Mouse (Mus musculus) heart, adult 2 months (tissue): ENCODE data around the gene Usp7. TPM values are rescaled to one million over a fixed set of nuclear protein-coding genes. Genes with fewer than 3 reads are reported as not detected.
A peak's percentile ranks its signal among the peaks of the same experiment; 100 is the strongest.

Experiments used
- DNase-seq, 2 experiments: peaks; one replicate each; pipeline ENCODE4 v3.0.0; 2021
- H3K27ac ChIP-seq: fragments of 200-600 bp; 2 replicates; pipeline ENCODE4 v1.8.1; 2022
- H3K27me3 ChIP-seq: fragments of 200-500 bp; 2 replicates; pipeline ENCODE4 v1.6.1; 2012; ENCODE audit warnings: mild to moderate bottlenecking, low read length, inconsistent platforms, mixed read lengths; ENCODE audit not compliant: control insufficient read depth, insufficient read depth
- H3K36me3 ChIP-seq: fragments of 200-500 bp; 2 replicates; pipeline ENCODE4 v1.6.1; 2012; ENCODE audit warnings: low read length, inconsistent platforms; ENCODE audit not compliant: control insufficient read depth, insufficient read depth
- H3K4me1 ChIP-seq: fragments of 200-500 bp; 2 replicates; pipeline ENCODE4 v1.6.1; 2011; ENCODE audit warnings: low read length; ENCODE audit not compliant: control insufficient read depth, insufficient read depth
- H3K4me3 ChIP-seq: fragments of 200-600 bp; 2 replicates; pipeline ENCODE4 v1.8.1; 2022
- H3K79me2 ChIP-seq: fragments of 200-500 bp; replicated peaks from 2 replicates; pipeline ENCODE4 v1.6.1; 2012; ENCODE audit warnings: mild to moderate bottlenecking, inconsistent platforms, low read length, moderate library complexity, mixed read lengths; ENCODE audit not compliant: control insufficient read depth, insufficient read depth
- H3K9ac ChIP-seq: fragments of 200-500 bp; 2 replicates; pipeline ENCODE4 v1.6.1; 2012; ENCODE audit warnings: low read depth, mild to moderate bottlenecking, control low read depth, inconsistent platforms, low read length, mixed read lengths
- CTCF ChIP-seq: fragments of 200-600 bp; IDR thresholded peaks from 2 replicates; pipeline ENCODE4 v1.8.1; 2022; ENCODE audit warnings: antibody characterized with exemption, mild to moderate bottlenecking, moderate library complexity
- EP300 ChIP-seq: fragments of 200-500 bp; IDR thresholded peaks from 2 replicates; pipeline ENCODE4 v1.6.1; 2011; ENCODE audit warnings: low read depth, low read length, control low read depth; ENCODE audit not compliant: insufficient read depth
- POLR2A ChIP-seq: fragments of 200-500 bp; IDR thresholded peaks from 2 replicates; pipeline ENCODE4 v1.6.1; 2011; ENCODE audit warnings: mild to moderate bottlenecking, low read depth, low read length, control low read depth; ENCODE audit not compliant: insufficient read depth
- WGBS: fragments of 180-500 bp; shearing (Covaris S2); methylation state at CpG from one replicate; pipeline ENCODE4 v1.1.7; 2018; 5-methylcytosine and 5-hydroxymethylcytosine counted together
- intact Hi-C: fragments of 180-260 bp; cut with DNase I; formaldehyde crosslinking; loops from one replicate; pipeline ENCODE4 v1.15.1; 2025
- polyA plus RNA-seq: library from polyadenylated mRNA; depleted of rRNA; stranded (reverse); fragments of >200 nt; gene quantifications from 2 replicates; pipeline ENCODE4 v1.2.3, GENCODE M21; 2012
- total RNA-seq, 2 experiments: library from RNA; stranded (reverse); gene quantifications; 2 replicates each; pipeline ENCODE4 v1.2.3; 2021

Gene Usp7
- total and polyA plus RNA-seq, 3 experiments = 19.4 to 49.0 (median 45.6) TPM

- Histone ChIP-seq H3K36me3 (no peaks in the 10 kb centered on the region), H3K79me2 (no peaks in the 10 kb centered on the region; the same call in 1 of the 2 replicates), H3K4me3 (no peak overlapping the region), H3K4me1 (peaks cover 3% of the 10 kb centered on the region), H3K27me3 (no peaks in the 10 kb centered on the region), H3K9ac (no peak overlapping the region), H3K27ac (no peak overlapping the region)
- no peak for TF ChIP-seq POLR2A
- no peak for TF ChIP-seq CTCF
- TF ChIP-seq EP300 = no peak
- WGBS = 75% methylated on average over 8 of the region's 8 CpGs
- no peak for DNase-seq
- intact Hi-C loops = no loop called here
Measured at GRCm38 (mm10) chr16:8675559-8675958, 116.5 kb downstream of the Usp7 start.

- peak; percentile 86 for TF ChIP-seq CTCF
- TF ChIP-seq EP300 = peak; percentile 50; the same call in 1 of the 2 replicates
- no peak for TF ChIP-seq POLR2A
- peak; percentile 49 to 50 for DNase-seq
- Histone ChIP-seq H3K79me2 (no peaks in the 10 kb centered on the region; the same call in 1 of the 2 replicates), H3K9ac (no peak overlapping the region), H3K4me3 (no peak overlapping the region), H3K27me3 (no peaks in the 10 kb centered on the region), H3K27ac (no peak overlapping the region), H3K36me3 (no peaks in the 10 kb centered on the region), H3K4me1 (peaks cover 12% of the 10 kb centered on the region)
- intact Hi-C loops = loop anchor here (1.0 kb wide), 1 partner anchor 30 kb away; no protein-coding TSS in a partner anchor
- WGBS = 5% methylated on average over 8 of the region's 8 CpGs
Measured at GRCm38 (mm10) chr16:8674165-8674564, 117.9 kb downstream of the Usp7 start.

GRCm38 (mm10) chr16:8673343-8673742, 118.8 kb downstream of the Usp7 start:
- no peak for TF ChIP-seq CTCF
- TF ChIP-seq POLR2A = no peak
- no peak for TF ChIP-seq EP300
- WGBS = 64% methylated on average over 6 of the region's 6 CpGs

GRCm38 (mm10) chr16:8672811-8673210, 119.3 kb downstream of the Usp7 start:
- Histone ChIP-seq H3K36me3 (no peaks in the 10 kb centered on the region), H3K27ac (no peak overlapping the region), H3K4me3 (no peak overlapping the region), H3K9ac (no peak overlapping the region), H3K27me3 (no peaks in the 10 kb centered on the region), H3K79me2 (no peaks in the 10 kb centered on the region; the same call in 1 of the 2 replicates), H3K4me1 (peaks cover 21% of the 10 kb centered on the region)
- intact Hi-C loops = no loop called here
- DNase-seq = no peak
- TF ChIP-seq EP300 (no peak), CTCF (no peak), POLR2A (no peak)

More at GRCm38 (mm10) chr16:8673343-8673742, 118.8 kb downstream of the Usp7 start:
- H3K9ac ChIP-seq = no peak overlapping the region
- peaks cover 17% of the 10 kb centered on the region for H3K4me1 ChIP-seq
- no peak for DNase-seq
- H3K27ac ChIP-seq = no peak overlapping the region
- H3K79me2 ChIP-seq = no peaks in the 10 kb centered on the region; the same call in 1 of the 2 replicates
- H3K27me3 ChIP-seq = no peaks in the 10 kb centered on the region
- no peaks in the 10 kb centered on the region for H3K36me3 ChIP-seq
- no peak overlapping the region for H3K4me3 ChIP-seq
- intact Hi-C loops = no loop called here

- H3K79me2 ChIP-seq = no peaks in the 10 kb centered on the region; the same call in 1 of the 2 replicates
- H3K36me3 ChIP-seq = no peaks in the 10 kb centered on the region
- no peaks in the 10 kb centered on the region for H3K27me3 ChIP-seq
- peaks cover 25% of the 10 kb centered on the region for H3K4me1 ChIP-seq
- under 1% methylated on average over 18 of the region's 18 CpGs for WGBS
- no peak for TF ChIP-seq CTCF
- TF ChIP-seq EP300 = no peak
- no peak for TF ChIP-seq POLR2A
- H3K4me3 ChIP-seq = peak overlapping the region; percentile 63
- peak overlapping the region; percentile 67 for H3K9ac ChIP-seq
- H3K27ac ChIP-seq = no peak overlapping the region; the same call in 1 of the 2 replicates
- intact Hi-C loops = no loop called here
- no peak for DNase-seq
Measured at GRCm38 (mm10) chr16:8672350-8672687, 119.8 kb downstream of the Usp7 start.

- DNase-seq = peak; percentile 96 to 97
- peaks cover 30% of the 10 kb centered on the region for H3K4me1 ChIP-seq
- no peaks in the 10 kb centered on the region for H3K27me3 ChIP-seq
- H3K79me2 ChIP-seq = no peaks in the 10 kb centered on the region; the same call in 1 of the 2 replicates
- 0 out of 2 replicates have a peak, but pooled peaks have one; percentile 20 for TF ChIP-seq EP300
- TF ChIP-seq POLR2A = peak; percentile 97
- peak; percentile 50 for TF ChIP-seq CTCF
- H3K27ac ChIP-seq = peak within 1 kb of the TSS; percentile 85
- H3K9ac ChIP-seq = peak within 1 kb of the TSS; percentile 67
- intact Hi-C loops = loop anchor here (2.0 kb wide), 1 partner anchor 17 kb away; no protein-coding TSS in a partner anchor
- peaks cover 1% of the 10 kb centered on the region; the same call in 1 of the 2 replicates for H3K36me3 ChIP-seq
- peak within 1 kb of the TSS; percentile 63 for H3K4me3 ChIP-seq
- WGBS = 1% methylated on average over 67 of the region's 67 CpGs
Measured at GRCm38 (mm10) chr16:8671551-8672349, 120.4 kb downstream of the Usp7 start, which contains the start of gene Carhsp1. TSS of gene Carhsp1 (minus strand) at chr16:8672155.
